Mouse (Mus musculus) hindlimb bud, embryonic 11.5 days (tissue): ENCODE results near the gene Hoxb4.
A peak's percentile ranks its signal among the peaks of the same experiment; 100 is the strongest.

Experiments
- DNase-seq: peaks from one replicate; pipeline ENCODE4 v3.0.0-alpha.2; 2012; ENCODE audit warnings: low read depth, low spot score; ENCODE audit errors: extremely low spot score

Gene Hoxb4

GRCm38 (mm10) chr11:96317608-96318367, at the start of gene Hoxb4:
TSS of gene Hoxb4 (plus strand) at chr11:96318267.
- DNase-seq = no peak

DNA sequence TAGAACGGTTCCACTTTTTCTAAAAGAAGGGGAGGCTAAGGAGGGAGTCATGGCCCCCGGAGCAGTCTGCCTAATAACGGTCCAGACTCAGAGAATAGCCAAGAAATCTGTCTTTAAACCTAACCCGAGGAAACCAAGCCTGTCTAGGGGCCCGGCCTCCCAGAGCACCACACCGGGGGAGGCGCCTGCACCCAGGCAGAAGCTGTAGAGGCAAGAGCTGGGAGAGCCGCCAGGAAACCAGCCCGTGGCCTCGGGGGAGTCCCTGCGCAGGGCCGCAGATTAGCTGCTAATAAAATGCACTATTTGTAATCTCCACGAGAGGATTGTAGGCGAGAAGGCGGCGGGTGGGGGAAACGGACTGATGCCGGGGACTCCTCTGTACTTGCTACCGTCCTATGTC, 48.2 kb upstream of the Hoxb4 start:
- DNase-seq = no peak

DNA sequence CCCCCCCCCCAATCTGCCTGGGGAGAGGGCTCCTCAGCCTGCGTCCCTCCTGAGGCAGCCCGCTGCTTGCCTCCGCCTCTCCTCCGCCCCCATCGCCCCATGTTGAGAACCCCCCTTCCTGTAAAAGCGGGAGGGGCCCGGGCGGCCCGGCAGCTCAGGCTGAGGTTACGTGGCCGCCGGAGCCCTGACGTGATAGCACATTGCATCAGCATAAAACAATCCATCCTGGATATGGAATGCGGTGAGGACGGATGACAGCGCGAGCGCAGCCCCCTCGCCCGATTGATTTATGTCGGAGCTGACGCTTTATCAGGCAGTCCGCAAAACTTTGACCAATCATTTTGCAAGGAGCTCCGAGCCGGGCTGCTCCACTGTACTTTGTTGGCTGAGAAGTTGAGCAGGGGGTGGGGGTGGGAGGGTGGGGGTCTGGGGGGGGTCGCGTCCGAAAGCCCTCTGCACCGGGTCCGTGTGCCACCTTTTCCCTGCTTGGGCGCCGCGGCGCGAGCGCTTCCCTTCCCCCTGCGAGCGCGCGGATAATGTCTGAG, 47.0 kb upstream of the Hoxb4 start, which contains the start of gene Hoxb9:
Gene Hoxb9 (plus strand): TSS at position 462 of the 545 bp plus-strand sequence.
- DNase-seq = no peak

DNA sequence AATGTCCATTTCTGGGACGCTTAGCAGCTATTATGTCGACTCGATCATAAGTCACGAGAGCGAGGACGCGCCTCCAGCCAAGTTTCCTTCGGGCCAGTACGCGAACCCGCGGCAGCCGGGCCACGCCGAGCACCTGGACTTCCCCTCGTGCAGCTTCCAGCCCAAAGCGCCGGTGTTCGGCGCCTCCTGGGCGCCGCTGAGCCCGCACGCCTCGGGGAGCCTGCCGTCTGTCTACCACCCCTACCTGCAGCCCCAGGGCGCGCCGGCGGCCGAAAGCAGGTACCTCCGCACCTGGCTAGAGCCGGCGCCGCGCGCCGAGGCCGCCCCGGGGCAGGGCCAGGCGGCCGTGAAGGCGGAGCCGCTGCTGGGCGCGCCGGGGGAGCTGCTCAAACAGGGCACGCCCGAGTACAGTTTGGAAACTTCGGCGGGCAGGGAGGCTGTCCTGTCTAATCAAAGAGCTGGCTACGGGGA, 46.5 kb upstream of the Hoxb4 start:
- DNase-seq = no peak

DNA sequence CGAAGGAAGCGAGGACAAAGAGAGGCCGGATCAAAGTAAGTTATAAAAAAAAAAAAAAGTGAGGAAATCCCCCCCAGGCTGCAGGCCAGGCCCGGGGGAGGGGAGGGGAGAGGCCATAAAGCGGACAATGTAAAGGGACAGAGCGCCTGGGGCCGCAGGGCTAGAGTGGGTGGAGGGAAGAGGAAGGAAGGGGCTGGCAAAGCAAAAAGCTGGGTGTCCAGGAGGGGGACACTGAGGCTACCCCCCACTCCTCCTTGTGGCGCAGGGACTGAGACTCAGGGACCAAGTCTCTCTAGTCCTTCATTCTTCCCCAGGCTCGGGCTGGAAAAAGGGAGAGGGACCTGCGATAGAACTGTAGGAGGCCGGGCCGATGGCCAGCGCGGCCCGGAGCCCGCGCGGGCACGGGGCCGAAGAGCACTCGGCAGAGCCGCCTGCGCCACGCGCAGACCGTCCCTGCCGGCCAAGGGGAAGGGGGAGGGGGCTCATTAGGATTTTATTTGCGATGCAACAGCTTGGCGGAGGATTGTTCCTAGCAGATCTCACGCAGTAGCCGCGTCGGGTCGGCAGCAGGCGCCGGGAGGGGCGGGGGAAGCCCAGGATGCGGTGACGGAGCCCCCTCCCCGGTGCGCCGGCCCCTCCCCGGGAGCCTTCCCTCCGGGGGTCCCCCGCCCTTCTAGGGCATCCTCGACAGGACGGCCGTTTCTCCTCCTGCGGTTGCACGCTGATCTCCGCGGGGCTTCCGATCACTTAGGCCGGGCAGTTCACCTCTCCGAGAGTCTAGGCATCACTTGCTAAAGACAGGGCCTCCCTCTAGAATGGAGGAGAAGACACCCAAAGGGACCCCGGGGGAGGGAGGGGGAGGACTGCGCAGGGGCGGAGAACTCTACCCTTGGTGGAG, 45.8 kb upstream of the Hoxb4 start:
- DNase-seq = no peak

GRCm38 (mm10) chr11:96274428-96274827, 43.6 kb upstream of the Hoxb4 start:
- DNase-seq = no peak

GRCm38 (mm10) chr11:96275896-96276295, 42.2 kb upstream of the Hoxb4 start:
- no peak for DNase-seq

GRCm38 (mm10) chr11:96277151-96278044, 40.7 kb upstream of the Hoxb4 start:
- DNase-seq = no peak

DNA sequence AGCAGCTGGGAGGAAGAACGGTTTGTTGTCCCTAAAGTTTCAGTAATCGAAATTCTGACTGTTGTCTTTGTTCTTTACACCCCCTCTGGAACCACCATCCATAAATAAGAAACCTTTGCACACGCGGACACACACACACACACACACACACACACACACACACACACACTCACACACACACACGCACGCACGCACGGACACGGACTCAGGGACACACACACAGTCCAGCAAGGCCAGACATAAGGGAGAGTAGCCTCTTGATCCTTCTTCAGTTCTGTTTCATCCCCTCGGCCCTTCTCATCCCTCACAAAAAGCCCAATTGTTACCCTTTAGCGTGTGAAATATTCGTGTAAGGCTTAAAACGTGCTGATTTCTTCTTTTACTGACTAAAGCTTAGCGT, 39.7 kb upstream of the Hoxb4 start:
- no peak for DNase-seq

DNA sequence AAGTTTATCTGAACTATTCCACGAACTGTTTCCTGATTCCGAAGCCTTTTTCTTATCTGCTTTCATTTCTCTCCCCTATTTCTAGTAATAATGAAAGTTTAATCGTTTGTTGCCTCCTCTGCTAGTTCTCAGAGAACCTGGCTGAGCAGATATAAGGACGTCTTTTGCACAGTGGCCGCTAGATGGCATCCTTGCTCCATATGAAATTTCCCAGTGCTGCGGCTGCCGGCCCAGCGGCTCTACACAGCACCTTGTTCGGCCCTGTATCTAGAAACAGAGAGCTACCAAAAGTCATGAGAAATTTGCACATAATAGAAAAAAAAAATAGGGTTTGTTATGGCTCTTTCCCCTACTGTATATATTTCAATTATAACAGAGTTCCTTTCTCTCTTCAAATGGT, 39.3 kb upstream of the Hoxb4 start:
- DNase-seq = peak; percentile 86

DNA sequence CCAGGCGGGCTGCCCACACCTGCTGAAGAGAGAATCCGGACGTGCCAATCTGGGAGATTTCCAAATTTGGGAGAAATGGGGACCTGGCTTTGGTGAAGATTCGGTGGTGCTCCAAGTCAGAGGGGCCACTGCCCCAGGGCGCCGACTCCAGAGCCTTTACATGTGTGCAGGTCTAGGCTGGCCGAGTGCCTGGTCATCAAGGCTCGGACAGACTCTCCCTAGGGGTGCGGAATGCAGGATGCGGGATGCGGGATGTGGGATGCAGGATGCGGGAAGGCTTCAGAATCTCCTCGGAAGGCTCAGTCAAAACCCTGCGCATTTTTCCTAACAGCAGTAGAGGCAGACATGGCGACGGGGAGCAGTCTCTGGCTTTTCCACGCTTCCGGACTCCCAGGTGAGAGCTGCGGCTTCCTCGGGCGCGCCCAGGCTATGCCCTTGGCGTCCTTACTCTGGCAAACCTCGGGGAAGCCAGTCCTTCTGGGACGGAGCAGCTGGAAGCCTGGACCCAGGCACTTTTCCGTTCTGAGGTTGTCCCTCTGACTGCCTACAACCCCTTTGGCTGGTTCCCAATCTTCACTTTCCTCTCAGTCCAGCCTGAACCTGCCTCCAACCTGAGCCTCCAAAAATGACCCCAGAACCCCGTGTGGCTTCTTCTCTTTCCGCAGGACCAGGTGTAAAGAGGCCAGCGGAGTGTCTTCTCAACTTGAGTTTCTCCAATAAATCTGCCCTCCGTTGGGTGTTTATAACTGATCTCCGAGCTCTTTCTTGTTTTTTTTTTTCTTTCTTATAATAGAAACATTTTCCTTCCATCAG, 38.4 kb upstream of the Hoxb4 start:
- DNase-seq = no peak

GRCm38 (mm10) chr11:96280399-96281378, 37.4 kb upstream of the Hoxb4 start:
- DNase-seq = no peak

- no peak for DNase-seq
Observed at GRCm38 (mm10) chr11:96281396-96281795, 36.7 kb upstream of the Hoxb4 start.

DNA sequence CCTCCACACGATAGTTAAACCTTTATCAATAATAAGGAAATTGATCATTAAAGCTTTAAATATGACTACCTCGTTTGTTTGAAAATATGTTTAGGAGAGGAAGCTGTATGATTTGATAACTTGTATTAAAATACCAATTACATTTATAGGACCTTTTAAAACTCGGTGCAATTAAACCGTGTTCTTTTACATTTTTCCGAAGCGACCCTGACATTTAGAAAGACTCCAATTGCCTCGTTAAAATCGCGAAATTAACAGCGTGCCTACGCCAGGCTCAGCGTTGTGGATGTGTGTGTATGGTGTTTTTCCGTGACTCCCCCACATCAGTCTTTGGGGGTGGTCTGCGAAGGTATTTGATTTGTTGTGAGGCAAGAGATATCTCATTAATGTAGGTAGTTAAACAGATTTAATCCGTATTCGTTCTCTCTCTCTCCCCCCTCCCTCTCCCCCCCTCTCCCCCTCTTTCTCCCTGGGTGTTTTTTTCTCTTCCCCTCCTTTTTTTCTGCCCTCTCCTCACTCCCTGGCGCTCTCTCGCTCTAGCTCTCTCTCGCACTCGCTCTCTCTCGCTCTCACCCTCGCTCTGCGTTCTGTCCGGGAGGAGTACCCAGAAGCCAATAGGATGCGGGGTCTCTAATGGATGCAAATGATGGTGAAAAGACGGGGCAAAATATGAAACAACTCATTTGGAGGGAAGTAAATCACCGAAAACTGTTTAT, 36.1 kb upstream of the Hoxb4 start, which contains the start of gene Hoxb8:
Gene Hoxb8 (plus strand): TSS at position 51 of the 716 bp plus-strand sequence.
- DNase-seq = no peak

- DNase-seq = no peak
Observed at GRCm38 (mm10) chr11:96282795-96283430, 35.2 kb upstream of the Hoxb4 start.

- DNase-seq = no peak
Observed at GRCm38 (mm10) chr11:96284041-96284749, 33.9 kb upstream of the Hoxb4 start.
